Mouse (Mus musculus) spleen, adult 2 months (tissue): ENCODE results near the gene Calm4.

Experiments used
- CTCF ChIP-seq: fragments of 200-500 bp; IDR thresholded peaks from 2 replicates; pipeline ENCODE4 v1.5.1; 2011; ENCODE audit warnings: mild to moderate bottlenecking, inconsistent platforms; ENCODE audit not compliant: insufficient read depth, insufficient read length, insufficient replicate concordance; ENCODE audit errors: extremely low read depth
- POLR2A ChIP-seq: fragments of 200-500 bp; IDR thresholded peaks from 2 replicates; pipeline ENCODE4 v1.6.1; 2011; ENCODE audit warnings: low read depth, low read length, inconsistent platforms

GRCm38 (mm10) chr13:3799386-3799785 lies 38.2 kb upstream of the Calm4 start:
- TF ChIP-seq CTCF (no peak), POLR2A (no peak)
